Mouse (Mus musculus): ENCODE data around the gene Scnn1a.

DNA sequence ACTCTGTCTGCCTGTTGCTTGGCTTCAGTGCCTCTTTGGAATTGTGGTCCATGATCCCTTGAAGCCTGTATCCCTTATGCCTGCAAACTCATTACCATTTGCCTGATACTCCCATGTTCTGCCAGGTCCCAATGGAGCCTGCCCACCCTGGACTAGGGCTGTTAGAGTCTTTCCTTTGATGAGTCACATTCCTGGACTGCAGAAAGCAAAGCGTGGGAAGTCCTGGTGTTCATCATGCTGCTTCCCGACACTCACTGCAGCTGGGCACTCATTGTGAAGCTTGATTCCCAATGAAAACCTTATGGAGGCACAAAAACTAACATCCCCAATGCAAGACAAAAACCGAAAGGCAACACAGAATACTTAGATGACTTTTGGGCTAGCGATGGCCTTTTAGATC, 29.1 kb upstream of the Scnn1a start:
- TF ChIP-seq POLR2A (IDR thresholded peaks at IDR 0.05; ENCODE audit: borderline replicate concordance, low read depth, low read length) (no peak), CTCF (IDR thresholded peaks at IDR 0.05; ENCODE audit: low read depth, low read length) (no peak)
